Mouse (Mus musculus): ENCODE data around the gene Ltbp3. TPM values are rescaled to one million over a fixed set of nuclear protein-coding genes. Genes with fewer than 3 reads are reported as not detected.
A peak's percentile ranks its signal among the peaks of the same experiment; 100 is the strongest.

Gene Ltbp3
- total RNA-seq (2014; fragmentation: Nextera tagmentation) (not detected in 2 replicates), total RNA-seq (2017) (0.17 and 0.22 TPM in 2 replicates), polyA plus RNA-seq (2012) (0.13 TPM in 1 of 2 replicates, not detected in the other)

- peaks cover 79% of the 10 kb centered on the region for H3K27me3 ChIP-seq (ENCODE audit: insufficient read depth, low read length)
- H3K36me3 ChIP-seq (replicated peaks) = no peaks in the 10 kb centered on the region
- H3K4me1 ChIP-seq (ENCODE audit: insufficient read depth, low read depth, low read length) = peaks cover 7% of the 10 kb centered on the region; the same call in 1 of the 2 replicates
- TF ChIP-seq GATA1 (IDR thresholded peaks at IDR 0.05; ENCODE audit: borderline replicate concordance, low read length) (no peak), GATA2 (IDR thresholded peaks at IDR 0.05; ENCODE audit: borderline replicate concordance, low read depth, low read length) (no peak), CTCF (IDR thresholded peaks at IDR 0.05; ENCODE audit: low read depth, low read length) (no peak), TAL1 (conservative IDR thresholded peaks at IDR 0.05; ENCODE audit: low read depth, low read length) (no peak), POLR2AphosphoS5 (IDR thresholded peaks at IDR 0.05; ENCODE audit: insufficient replicate concordance, low read depth, low read length) (no peak)
- no peaks in the 10 kb centered on the region for H3K9me3 ChIP-seq (replicated peaks)
- DNase-seq (ENCODE audit: low spot score) = no peak
- H3K4me3 ChIP-seq (ENCODE audit: low read depth, low read length) = no peak within 1 kb of the TSS
- no peak for ATAC-seq (ENCODE audit: extremely low read depth, insufficient number of reproducible peaks, low FRiP score, poor library complexity, severe bottlenecking)
These were observed at the start of gene Ltbp3 for GRCm38 (mm10) chr19:5740320-5741317. Ltbp3 (plus strand) TSS chr19:5740904.

GRCm38 (mm10) chr19:5691601-5692000, 49.1 kb upstream of the Ltbp3 start:
- Histone ChIP-seq H3K36me3 (replicated peaks) (peaks cover 73% of the 10 kb centered on the region), H3K4me3 (ENCODE audit: low read depth, low read length) (peak overlapping the region; percentile 86; the same call in 1 of the 2 replicates), H3K9me3 (replicated peaks) (no peaks in the 10 kb centered on the region), H3K27me3 (ENCODE audit: insufficient read depth, low read length) (no peaks in the 10 kb centered on the region), H3K4me1 (ENCODE audit: insufficient read depth, low read depth, low read length) (peaks cover 63% of the 10 kb centered on the region)
- TF ChIP-seq CTCF (IDR thresholded peaks at IDR 0.05; ENCODE audit: low read depth, low read length) = no peak
- no peak for TF ChIP-seq POLR2AphosphoS5 (IDR thresholded peaks at IDR 0.05; ENCODE audit: insufficient replicate concordance, low read depth, low read length)
- no peak for TF ChIP-seq GATA2 (IDR thresholded peaks at IDR 0.05; ENCODE audit: borderline replicate concordance, low read depth, low read length)
- TF ChIP-seq GATA1 (IDR thresholded peaks at IDR 0.05; ENCODE audit: borderline replicate concordance, low read length) = no peak
- no peak for TF ChIP-seq TAL1 (conservative IDR thresholded peaks at IDR 0.05; ENCODE audit: low read depth, low read length)
- DNase-seq (ENCODE audit: low spot score) (no peak), ATAC-seq (ENCODE audit: extremely low read depth, insufficient number of reproducible peaks, low FRiP score, poor library complexity, severe bottlenecking) (no peak)

DNA sequence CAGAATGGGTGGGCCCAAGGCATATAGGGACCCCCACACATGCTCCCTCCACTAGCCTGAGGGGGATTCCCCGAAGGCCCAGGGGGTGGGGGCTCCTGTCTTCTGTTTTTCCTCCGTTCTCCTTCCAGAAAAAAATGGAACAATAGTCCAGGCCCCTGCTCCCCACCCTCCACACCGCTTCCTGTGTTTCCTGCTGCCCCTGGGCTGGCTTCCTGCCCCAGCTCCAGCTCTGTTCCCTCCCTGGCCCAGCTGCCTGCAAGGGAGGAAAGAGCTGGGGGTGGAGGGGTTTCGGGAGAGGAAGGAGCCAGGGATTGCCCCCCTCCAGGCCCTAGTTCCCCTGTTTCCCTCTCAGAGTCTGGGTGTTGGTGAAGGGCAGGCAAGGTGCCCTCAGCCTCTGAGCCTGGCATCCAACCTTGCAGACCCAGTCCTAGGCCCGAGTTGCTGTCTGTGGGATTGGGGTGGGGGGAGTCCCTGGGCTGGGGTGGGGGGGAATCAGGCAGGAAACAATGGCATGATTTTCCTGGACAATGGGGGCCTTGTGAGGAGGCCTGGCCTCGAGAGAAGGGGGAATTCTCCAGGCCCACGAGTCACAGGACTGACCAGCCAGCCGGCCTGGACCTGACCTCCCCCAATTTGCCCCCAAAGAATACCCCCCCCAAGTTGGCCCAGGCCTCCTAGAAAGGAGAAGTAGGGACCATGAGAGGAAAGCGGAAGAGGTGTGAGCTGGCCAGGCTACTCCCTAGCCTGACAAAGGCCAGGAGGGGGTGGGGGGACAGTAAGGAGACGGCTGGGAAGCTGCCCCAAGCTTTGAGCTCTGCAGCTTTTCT, 48.4 kb upstream of the Ltbp3 start:
- H3K4me3 ChIP-seq (ENCODE audit: low read depth, low read length) = peak overlapping the region; percentile 86; the same call in 1 of the 2 replicates
- H3K27me3 ChIP-seq (ENCODE audit: insufficient read depth, low read length) = no peaks in the 10 kb centered on the region
- DNase-seq (ENCODE audit: low spot score) (peak; percentile 63), ATAC-seq (ENCODE audit: extremely low read depth, insufficient number of reproducible peaks, low FRiP score, poor library complexity, severe bottlenecking) (no peak)
- no peaks in the 10 kb centered on the region for H3K9me3 ChIP-seq (replicated peaks)
- TF ChIP-seq GATA2 (IDR thresholded peaks at IDR 0.05; ENCODE audit: borderline replicate concordance, low read depth, low read length) = no peak
- no peak for TF ChIP-seq TAL1 (conservative IDR thresholded peaks at IDR 0.05; ENCODE audit: low read depth, low read length)
- no peak for TF ChIP-seq POLR2AphosphoS5 (IDR thresholded peaks at IDR 0.05; ENCODE audit: insufficient replicate concordance, low read depth, low read length)
- no peak for TF ChIP-seq CTCF (IDR thresholded peaks at IDR 0.05; ENCODE audit: low read depth, low read length)
- TF ChIP-seq GATA1 (IDR thresholded peaks at IDR 0.05; ENCODE audit: borderline replicate concordance, low read length) = no peak
- H3K4me1 ChIP-seq (ENCODE audit: insufficient read depth, low read depth, low read length) = peaks cover 59% of the 10 kb centered on the region
- H3K36me3 ChIP-seq (replicated peaks) = peaks cover 75% of the 10 kb centered on the region

DNA sequence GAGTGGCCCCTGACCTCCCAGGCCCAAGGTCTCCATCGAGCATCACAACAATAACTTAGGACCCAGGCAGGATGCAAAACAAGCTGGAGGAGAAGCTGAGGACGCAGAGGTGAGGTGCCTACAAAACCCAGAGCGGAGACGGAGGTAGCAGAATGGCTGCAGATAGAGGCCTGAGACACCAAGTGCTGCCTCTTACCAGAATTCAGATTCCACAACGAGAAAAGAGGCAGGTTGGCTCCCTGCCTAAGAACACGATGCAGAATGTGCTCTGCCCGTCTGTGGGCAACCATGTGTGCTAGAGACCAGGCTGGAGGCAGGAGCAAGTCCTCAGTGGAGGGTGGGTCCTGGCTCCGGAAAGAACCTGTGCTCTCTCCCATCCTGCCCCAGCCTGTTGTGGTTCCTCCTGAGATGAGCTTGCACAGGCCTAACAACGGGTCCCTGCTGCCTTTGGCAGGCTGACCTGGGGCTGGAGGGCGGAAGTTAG, 47.7 kb upstream of the Ltbp3 start:
- Histone ChIP-seq H3K4me1 (ENCODE audit: insufficient read depth, low read depth, low read length) (peaks cover 52% of the 10 kb centered on the region), H3K9me3 (replicated peaks) (no peaks in the 10 kb centered on the region), H3K4me3 (ENCODE audit: low read depth, low read length) (peak overlapping the region; percentile 86; the same call in 1 of the 2 replicates), H3K27me3 (ENCODE audit: insufficient read depth, low read length) (no peaks in the 10 kb centered on the region), H3K36me3 (replicated peaks) (peaks cover 79% of the 10 kb centered on the region)
- ATAC-seq (ENCODE audit: extremely low read depth, insufficient number of reproducible peaks, low FRiP score, poor library complexity, severe bottlenecking) (no peak), DNase-seq (ENCODE audit: low spot score) (no peak)
- TF ChIP-seq POLR2AphosphoS5 (IDR thresholded peaks at IDR 0.05; ENCODE audit: insufficient replicate concordance, low read depth, low read length) (no peak), GATA1 (IDR thresholded peaks at IDR 0.05; ENCODE audit: borderline replicate concordance, low read length) (no peak), TAL1 (conservative IDR thresholded peaks at IDR 0.05; ENCODE audit: low read depth, low read length) (no peak), GATA2 (IDR thresholded peaks at IDR 0.05; ENCODE audit: borderline replicate concordance, low read depth, low read length) (no peak), CTCF (IDR thresholded peaks at IDR 0.05; ENCODE audit: low read depth, low read length) (no peak)

DNA sequence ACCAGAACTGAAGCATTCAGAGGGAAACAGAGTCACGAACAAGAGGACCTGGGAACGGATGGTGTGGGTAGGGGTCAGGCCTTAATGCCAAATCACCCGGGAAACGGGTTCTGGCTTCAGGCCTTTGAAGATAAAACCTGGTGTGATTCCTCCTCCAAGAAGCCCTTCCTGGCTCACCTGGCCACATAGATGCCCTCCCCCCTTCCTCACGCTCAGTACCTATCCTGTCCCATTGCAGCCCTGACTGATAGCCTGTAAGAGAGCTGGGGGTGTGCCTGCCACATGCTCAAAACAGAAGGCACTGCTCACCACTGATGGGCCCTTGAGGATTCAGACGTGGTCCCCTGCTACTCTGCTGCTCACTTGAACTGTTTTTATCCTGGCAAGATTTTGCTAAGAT, 46.9 kb upstream of the Ltbp3 start:
- Histone ChIP-seq H3K4me1 (ENCODE audit: insufficient read depth, low read depth, low read length) (peaks cover 52% of the 10 kb centered on the region), H3K36me3 (replicated peaks) (peaks cover 87% of the 10 kb centered on the region), H3K9me3 (replicated peaks) (no peaks in the 10 kb centered on the region), H3K27me3 (ENCODE audit: insufficient read depth, low read length) (no peaks in the 10 kb centered on the region), H3K4me3 (ENCODE audit: low read depth, low read length) (no peak overlapping the region; the same call in 1 of the 2 replicates)
- TF ChIP-seq CTCF (IDR thresholded peaks at IDR 0.05; ENCODE audit: low read depth, low read length) = no peak
- no peak for TF ChIP-seq GATA2 (IDR thresholded peaks at IDR 0.05; ENCODE audit: borderline replicate concordance, low read depth, low read length)
- TF ChIP-seq TAL1 (conservative IDR thresholded peaks at IDR 0.05; ENCODE audit: low read depth, low read length) = no peak
- TF ChIP-seq POLR2AphosphoS5 (IDR thresholded peaks at IDR 0.05; ENCODE audit: insufficient replicate concordance, low read depth, low read length) = no peak
- TF ChIP-seq GATA1 (IDR thresholded peaks at IDR 0.05; ENCODE audit: borderline replicate concordance, low read length) = no peak
- DNase-seq (ENCODE audit: low spot score) = no peak
- no peak for ATAC-seq (ENCODE audit: extremely low read depth, insufficient number of reproducible peaks, low FRiP score, poor library complexity, severe bottlenecking)
